Mouse (Mus musculus): Measurements from ENCODE around the gene A2ml1. TPM values are rescaled to one million over a fixed set of nuclear protein-coding genes. Genes with fewer than 3 reads are reported as not detected.

The A2ml1 gene
- total RNA-seq, 1 experiment from 2014 or later = not detected

DNA sequence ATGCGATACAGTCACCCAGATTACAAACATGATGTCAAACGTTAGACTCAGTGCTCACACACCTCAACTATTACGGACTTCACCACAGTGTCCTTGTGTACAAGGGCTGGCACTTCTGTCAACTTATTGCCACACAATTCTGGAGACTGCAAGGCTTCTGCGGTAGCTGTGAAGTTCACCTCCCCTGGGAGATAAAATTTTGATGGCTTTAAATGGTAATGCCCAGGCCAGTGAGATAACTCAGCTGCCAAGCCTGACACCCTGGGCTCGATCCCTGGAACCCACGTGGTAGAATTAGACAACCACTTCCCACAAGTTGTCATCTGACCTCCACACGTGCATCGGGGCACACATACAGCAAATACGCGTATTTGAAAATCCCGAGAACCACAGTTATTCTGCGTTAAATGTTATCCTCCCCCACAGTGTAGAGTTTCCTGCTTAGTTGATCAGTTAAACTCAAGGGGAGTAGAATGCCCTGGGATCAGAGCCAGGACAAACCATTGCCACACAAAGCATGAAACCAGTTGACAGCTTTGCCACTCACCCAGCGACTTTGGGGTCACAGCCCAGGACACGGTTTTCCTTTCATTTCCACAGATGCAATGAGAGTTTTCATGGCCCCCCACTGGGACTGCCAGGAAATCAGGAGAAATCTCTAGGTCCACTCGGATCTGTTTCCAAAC lies 86.6 kb downstream of the A2ml1 start:
- no peak for ATAC-seq (ENCODE audit: extremely low read depth, insufficient number of reproducible peaks, low FRiP score, poor library complexity, severe bottlenecking)

DNA sequence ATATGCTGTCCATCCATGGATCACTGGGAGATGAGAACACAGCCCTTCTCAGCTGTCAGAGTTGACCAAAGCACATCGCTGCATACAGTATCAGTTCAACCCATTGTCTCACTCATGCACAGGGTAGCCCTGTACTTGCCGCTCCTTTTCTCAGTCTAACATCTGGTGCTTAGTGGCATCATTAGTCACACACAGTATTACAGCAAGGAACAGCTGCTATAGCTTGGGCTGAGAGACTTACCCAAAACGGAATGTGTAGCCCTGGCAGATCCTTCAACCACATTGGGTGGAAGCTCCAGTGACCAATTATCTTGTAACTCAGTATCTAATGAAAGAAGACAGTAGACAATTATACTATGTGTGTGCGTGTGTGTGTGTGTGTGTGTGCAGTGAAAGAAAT lies 89.5 kb downstream of the A2ml1 start:
- no peak for ATAC-seq (ENCODE audit: extremely low read depth, insufficient number of reproducible peaks, low FRiP score, poor library complexity, severe bottlenecking)

DNA sequence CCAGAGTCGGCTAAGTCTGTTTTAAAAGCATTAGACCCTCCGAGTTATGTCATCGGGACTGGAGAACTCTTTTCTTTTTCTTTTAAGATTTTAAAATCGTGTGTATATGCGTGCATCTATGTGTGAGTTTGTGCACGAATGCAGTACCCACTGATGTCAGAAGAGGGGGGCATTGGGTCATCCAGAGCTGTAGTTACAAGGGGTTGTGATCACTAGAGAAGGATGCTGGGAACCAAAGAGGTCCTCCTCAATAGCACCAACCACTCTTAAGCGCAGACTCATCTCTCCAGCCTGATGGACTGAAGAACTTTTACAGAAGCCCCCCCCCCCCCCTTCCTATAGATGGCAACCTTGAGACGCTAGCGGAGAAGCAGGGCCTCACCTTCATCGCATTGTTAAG lies 91.3 kb downstream of the A2ml1 start:
- no peak for ATAC-seq (ENCODE audit: extremely low read depth, insufficient number of reproducible peaks, low FRiP score, poor library complexity, severe bottlenecking)

Other genes with a start within 250 kb of the A2ml1 start
- 1.8 and 2.9 TPM in 2 replicates for gene Tulp3, start 225.8 kb downstream of the A2ml1 start, total RNA-seq (2017)
- gene Rhno1, start 218.7 kb downstream of the A2ml1 start, total RNA-seq (2017) = 40.5 and 48.7 TPM in 2 replicates
- 2.2 and 7.8 TPM in 2 replicates for gene Foxm1, start 218.6 kb downstream of the A2ml1 start, total RNA-seq (2017)
- not detected in 2 replicates for gene Tex52, start 206.2 kb downstream of the A2ml1 start, total RNA-seq (2017)
- not detected in 2 replicates for gene Gm44596, start 206.1 kb downstream of the A2ml1 start, total RNA-seq (2017)
- gene Nrip2, start 182.3 kb downstream of the A2ml1 start, total RNA-seq (2017) = 0.12 TPM in 1 of 2 replicates, not detected in the other
- 35.7 and 37.1 TPM in 2 replicates for gene Itfg2, start 156.7 kb downstream of the A2ml1 start, total RNA-seq (2017)
- 66.1 and 83.2 TPM in 2 replicates for gene Fkbp4, start 142.9 kb downstream of the A2ml1 start, total RNA-seq (2017)
- gene Pzp, start 54.9 kb downstream of the A2ml1 start, total RNA-seq (2017) = 0.47 TPM in 1 of 2 replicates, not detected in the other
- gene Klrb1a, start 41.9 kb upstream of the A2ml1 start, total RNA-seq (2017) = 0.74 TPM in 1 of 2 replicates, not detected in the other
- not detected in 2 replicates for gene Clec2h, start 80.8 kb upstream of the A2ml1 start, total RNA-seq (2017)
- gene Klrb1, start 141.5 kb upstream of the A2ml1 start, total RNA-seq (2017) = 0.61 and 0.93 TPM in 2 replicates
- gene Klrb1c, start 207.6 kb upstream of the A2ml1 start, total RNA-seq (2017) = 2.4 and 3.2 TPM in 2 replicates
- 2.9 TPM in 1 of 2 replicates, not detected in the other for gene Gm44511, start 244.7 kb upstream of the A2ml1 start, total RNA-seq (2017)
- 0.37 and 1.5 TPM in 2 replicates for gene Klrb1b, start 244.7 kb upstream of the A2ml1 start, total RNA-seq (2017)